ENCODE assay signal across 25 mouse cellular contexts in genomic region chr19:24708032-24708431, GRCm38 (mm10). TPM values are rescaled to one million over a fixed set of nuclear protein-coding genes. Genes with fewer than 3 reads are reported as not detected.
A peak's percentile ranks its signal among the peaks of the same experiment; 100 is the strongest.
DNase-seq lines count a peak whose midpoint lies in the region; ATAC-seq and TF ChIP-seq lines count a peak whose summit lies in the region.
"Had no signal": no experiment of that assay in that cellular context is flagged by ENCODE, and none has a peak within 500 bp of the region (broad histone marks: within the 10 kb centered on the region; RNA-seq: fewer than 3 reads in every experiment).

No protein-coding gene starts in this region.

- TF ChIP-seq CTCF in bone marrow macrophage, adult 2 months (IDR thresholded peaks at IDR 0.05; ENCODE audit: low read depth, low read length), result no peak
- no peak for TF ChIP-seq CTCF in thymus, adult 2 months (IDR thresholded peaks at IDR 0.05; ENCODE audit: borderline replicate concordance, control insufficient read depth, extremely low read depth, insufficient read depth, low read length, poor library complexity)

- WGBS in heart, embryonic 13.5 days, result 12% methylated on average over 7 of the region's 7 CpGs
- 85% methylated on average over 7 of the region's 7 CpGs for whole genome bisulfite sequencing in thymus, adult 2 months

- peak overlapping the region; percentile 90 for H3K27ac ChIP-seq in bone marrow macrophage, adult 2 months (ENCODE audit: insufficient read depth, low read depth, low read length)
- H3K27ac ChIP-seq in heart, embryonic 13.5 days (replicated peaks), result peak overlapping the region; percentile 87
- H3K27ac ChIP-seq in thymus, adult 2 months (ENCODE audit: control insufficient read depth, insufficient read depth, low read length), result no peak overlapping the region
- H3K27ac ChIP-seq: forebrain, embryonic 15.5 days; hindbrain, embryonic 15.5 days; intestine, embryonic 15.5 days; limb, embryonic 10.5 days; stomach, embryonic 15.5 days had no signal

- ATAC-seq in heart, embryonic 13.5 days (ENCODE audit: extremely low read depth, insufficient number of reproducible peaks, low FRiP score, low TSS enrichment), result peak; percentile 51
- ATAC-seq: CD4-positive, CD25-positive, alpha-beta regulatory T cell, adult 4 months; forebrain, embryonic 15.5 days had no signal

- 0 out of 2 replicates have a peak, but pooled peaks cover 3% of the 10 kb centered on the region for H3K36me3 ChIP-seq in heart, embryonic 13.5 days
- H3K36me3 ChIP-seq in thymus, adult 2 months (ENCODE audit: control insufficient read depth, insufficient read depth, low read length), result no peaks in the 10 kb centered on the region
- H3K36me3 ChIP-seq: forebrain, embryonic 15.5 days; hindbrain, embryonic 15.5 days; intestine, embryonic 15.5 days; limb, embryonic 10.5 days; stomach, embryonic 15.5 days had no signal

- no peaks in the 10 kb centered on the region for H3K9me3 ChIP-seq in heart, embryonic 13.5 days
- H3K9me3 ChIP-seq: forebrain, embryonic 15.5 days; hindbrain, embryonic 15.5 days; intestine, embryonic 15.5 days; limb, embryonic 10.5 days; stomach, embryonic 15.5 days had no signal

- TF ChIP-seq POLR2A in bone marrow macrophage, adult 2 months (IDR thresholded peaks at IDR 0.05; ENCODE audit: borderline replicate concordance, low read depth, low read length), result no peak
- no peak for TF ChIP-seq POLR2A in thymus, adult 2 months (IDR thresholded peaks at IDR 0.05; ENCODE audit: control insufficient read depth, extremely low read depth, insufficient read depth, low read length, poor library complexity)

- 0 out of 2 replicates have a peak overlapping the region, but pooled peaks have one; percentile 56 for H3K9ac ChIP-seq in heart, embryonic 13.5 days
- H3K9ac ChIP-seq: forebrain, embryonic 15.5 days; hindbrain, embryonic 15.5 days; intestine, embryonic 15.5 days; stomach, embryonic 15.5 days had no signal

- no peaks in the 10 kb centered on the region for H3K27me3 ChIP-seq in heart, embryonic 13.5 days (replicated peaks)
- no peaks in the 10 kb centered on the region for H3K27me3 ChIP-seq in thymus, adult 2 months (ENCODE audit: control insufficient read depth, insufficient read depth, low read length)
- H3K27me3 ChIP-seq: forebrain, embryonic 15.5 days; hindbrain, embryonic 15.5 days; intestine, embryonic 15.5 days; stomach, embryonic 15.5 days had no signal

- DNase-seq in heart, adult 11 months, result peak; percentile 93
- no peak for DNase-seq in heart, adult 8-10 months (ENCODE audit: low spot score)
- peak; percentile 43 for DNase-seq in heart, postnatal 4 days
- no peak for DNase-seq in thymus, adult 2 months
- DNase-seq in c-Kit-positive CD71-positive TER-119-positive erythroid progenitor cells, embryonic 14.5 days (ENCODE audit: low spot score), result no peak
- DNase-seq: adrenal gland, postnatal 10 days; cerebellum, adult 8-10 months; cerebellum, postnatal 36 days; gastrocnemius, postnatal 25 days; kidney, adult 8-10 months; kidney, postnatal 10 days; liver; thymus, adult 18-20 months; thymus, postnatal 4 days had no signal

- H3K4me3 ChIP-seq in bone marrow macrophage, adult 2 months (ENCODE audit: insufficient read depth, low read length), result no peak overlapping the region
- no peak overlapping the region for H3K4me3 ChIP-seq in heart, embryonic 13.5 days
- no peak overlapping the region for H3K4me3 ChIP-seq in thymus, adult 2 months (ENCODE audit: control insufficient read depth, insufficient read depth, low read length)
- H3K4me3 ChIP-seq: forebrain, embryonic 15.5 days; hindbrain, embryonic 15.5 days; intestine, embryonic 15.5 days; limb, embryonic 10.5 days; stomach, embryonic 15.5 days had no signal

- H3K4me2 ChIP-seq in heart, embryonic 13.5 days, result peak overlapping the region; percentile 35
- H3K4me2 ChIP-seq: forebrain, embryonic 15.5 days; hindbrain, embryonic 15.5 days; intestine, embryonic 15.5 days; midbrain, embryonic 11.5 days; stomach, embryonic 15.5 days had no signal

- peaks cover 53% of the 10 kb centered on the region for H3K4me1 ChIP-seq in bone marrow macrophage, adult 2 months (ENCODE audit: control insufficient read depth, insufficient read depth, low read length)
- peaks cover 47% of the 10 kb centered on the region for H3K4me1 ChIP-seq in heart, embryonic 13.5 days
- H3K4me1 ChIP-seq in thymus, adult 2 months (replicated peaks; ENCODE audit: control insufficient read depth, insufficient read depth, low read length), result no peaks in the 10 kb centered on the region
- H3K4me1 ChIP-seq: hindbrain, embryonic 15.5 days had no signal

RNA-seq across cellular contexts. Expression of gene Tmem252, which starts 34.2 kb away (rescaled TPM):
- total RNA-seq in heart, adult 8-10 months (2022), result under 1 TPM in 3 of 4 experiments, not detected in 1; 0.09 to 0.11 (median 0.09) TPM
- polyA plus RNA-seq in bone marrow macrophage, adult 2 months (2012; ENCODE audit: insufficient read depth, insufficient read length, missing spikeins), result not detected in 2 replicates
- 3.6 and 3.7 TPM in 2 replicates for polyA plus RNA-seq in heart, embryonic 13.5 days (2015; fragmentation: Nextera tagmentation; extraction: Ambion mirVana)
- under 1 TPM; 0.14 to 0.20 TPM for total RNA-seq in heart, postnatal 4 days (2021)
- polyA plus RNA-seq in thymus, adult 2 months (2012; rRNA removed), result 0.08 and 0.31 TPM in 2 replicates
- total RNA-seq: hematopoietic stem cell, adult 5-6 weeks; megakaryocyte progenitor cell, adult 5-6 weeks had no signal
- polyA plus RNA-seq: CD4-positive, CD25-positive, alpha-beta regulatory T cell, adult 4 months had no signal

Comparison
In these comparisons a context has a peak if more than half of its experiments do, and no peak if none do; other contexts are left out.
1. DNase-seq: peak in heart, adult 11 months (single experiment) and heart, postnatal 4 days (single experiment); none in heart, adult 8-10 months (single experiment), thymus, adult 2 months (single experiment) and c-Kit-positive CD71-positive TER-119-positive erythroid progenitor cells, embryonic 14.5 days (single experiment).